Mouse (Mus musculus): ENCODE data around the gene Slc22a12. TPM values are rescaled to one million over a fixed set of nuclear protein-coding genes. Genes with fewer than 3 reads are reported as not detected.

Slc22a12 gene
- total RNA-seq, 1 experiment from 2014 or later = not detected

DNA sequence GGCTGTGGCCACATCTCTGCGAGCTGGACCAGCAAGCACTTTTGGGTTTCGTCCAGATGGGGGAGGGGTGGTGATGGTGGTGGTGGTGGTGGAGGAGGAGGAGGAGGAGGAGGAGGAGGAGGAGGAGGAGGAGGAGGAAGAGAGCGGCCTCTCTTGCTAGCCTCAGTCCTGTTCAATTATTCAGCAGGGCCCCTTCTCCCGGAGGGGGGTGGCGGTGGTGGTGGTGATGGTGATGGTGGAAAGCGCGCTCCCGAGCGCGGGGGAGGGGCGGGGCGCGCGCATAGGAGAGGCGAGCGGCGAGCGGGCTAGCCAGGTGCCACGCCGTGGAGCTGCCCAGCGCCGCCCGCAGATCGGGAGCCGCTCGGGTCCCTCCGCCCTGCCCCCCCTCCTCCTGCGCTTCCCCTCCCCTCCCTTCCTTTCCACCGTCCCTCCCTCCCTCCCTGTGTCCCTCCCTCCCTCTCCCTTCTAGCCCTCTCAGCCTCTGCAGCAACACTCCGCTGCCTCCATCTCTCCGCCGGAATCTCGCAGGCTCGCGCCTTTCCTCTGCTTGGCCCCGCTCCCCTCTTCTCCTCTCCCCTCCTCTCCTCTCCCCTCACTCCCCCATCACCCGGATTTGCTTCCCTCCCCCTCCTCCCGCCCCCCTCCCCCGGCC is 45.6 kb downstream of the Slc22a12 start:
- no peak for ATAC-seq (replicated peaks; ENCODE audit: low read depth, poor library complexity, severe bottlenecking)

DNA sequence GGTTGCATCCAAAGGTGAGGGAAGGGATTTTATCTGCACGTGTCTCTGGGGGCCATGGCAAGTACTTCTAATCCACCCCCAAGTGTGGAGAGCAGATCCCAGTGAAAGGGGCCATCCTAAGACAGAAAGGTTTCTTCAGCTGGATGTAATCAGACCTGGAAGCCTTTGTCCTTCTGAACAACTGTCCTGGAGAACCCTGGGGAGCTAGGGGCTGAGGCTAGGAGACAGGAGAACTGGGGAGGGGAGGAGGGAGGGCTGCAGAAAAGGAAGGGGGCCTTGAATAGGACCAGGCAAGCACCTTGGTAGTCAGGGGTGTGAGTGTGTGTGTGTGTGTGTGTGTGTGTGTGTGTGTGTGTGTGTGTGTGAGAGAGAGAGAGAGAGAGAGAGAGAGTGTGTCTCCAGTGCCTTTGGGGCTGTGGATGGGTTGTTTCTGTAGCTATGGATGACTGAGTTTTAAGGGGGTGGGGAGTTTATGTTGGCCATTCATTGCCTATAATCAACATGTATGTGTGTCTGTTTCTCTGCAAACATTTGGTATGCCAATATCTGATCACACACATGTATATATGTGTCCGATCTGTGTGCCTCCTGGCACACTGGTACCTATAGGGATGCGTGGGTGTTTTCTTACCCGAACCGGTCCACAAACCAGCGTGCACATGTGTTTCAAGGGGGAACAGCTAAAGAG is 46.2 kb downstream of the Slc22a12 start:
- ATAC-seq (replicated peaks; ENCODE audit: low read depth, poor library complexity, severe bottlenecking) = no peak

DNA sequence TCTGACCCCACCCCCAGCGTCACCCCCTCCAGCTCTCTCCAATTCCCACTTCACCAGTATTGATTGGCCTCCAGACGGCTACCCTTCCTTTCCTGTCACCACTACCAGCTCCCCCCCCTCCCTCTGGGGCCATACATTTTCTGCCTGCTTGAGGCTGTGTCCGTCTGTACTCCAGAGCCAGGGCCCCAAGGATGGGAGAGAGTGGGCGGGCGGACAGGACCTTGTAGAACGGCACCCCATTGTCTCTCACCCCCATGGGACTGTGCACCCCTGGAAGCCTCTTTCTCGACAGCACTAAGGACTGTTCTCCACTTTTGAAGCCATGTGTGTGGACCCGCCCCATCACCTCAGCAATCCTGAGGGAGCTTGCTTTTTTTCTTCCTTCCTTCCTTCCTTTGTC is 47.1 kb downstream of the Slc22a12 start:
- no peak for ATAC-seq (replicated peaks; ENCODE audit: low read depth, poor library complexity, severe bottlenecking)

DNA sequence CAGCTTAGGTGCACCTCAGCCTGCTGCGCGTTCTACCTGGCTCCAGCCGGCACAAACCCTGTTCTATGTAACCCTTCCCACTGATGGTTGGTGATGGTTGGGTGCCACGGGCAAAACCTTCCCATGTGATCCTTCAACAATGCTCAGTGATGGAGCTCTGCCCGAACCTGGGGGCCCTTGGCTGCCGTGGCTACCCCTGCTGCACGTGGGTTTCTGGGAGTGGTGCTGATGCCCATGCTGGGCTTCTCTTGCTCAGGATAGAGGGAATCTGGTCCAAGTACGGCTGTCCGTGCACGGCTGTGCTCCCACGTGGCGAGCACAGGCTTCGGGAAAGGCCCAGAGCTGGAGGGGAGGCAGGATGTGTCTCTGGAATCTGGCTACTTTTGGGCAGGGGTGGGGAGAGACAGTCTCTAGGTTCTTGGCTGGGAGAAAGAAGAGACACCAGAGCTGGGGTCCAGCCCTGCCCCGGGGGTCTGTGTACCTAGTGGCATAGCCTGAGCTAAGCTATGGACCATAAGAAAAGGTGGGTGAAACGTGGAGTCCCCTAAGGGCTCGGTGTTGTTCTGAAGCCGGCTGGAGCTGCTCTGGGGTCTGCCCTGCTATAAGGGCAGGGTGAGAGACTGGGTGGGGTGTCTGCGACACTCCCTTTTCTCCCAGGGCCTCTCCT is 48.2 kb downstream of the Slc22a12 start:
- no peak for ATAC-seq (replicated peaks; ENCODE audit: low read depth, poor library complexity, severe bottlenecking)

DNA sequence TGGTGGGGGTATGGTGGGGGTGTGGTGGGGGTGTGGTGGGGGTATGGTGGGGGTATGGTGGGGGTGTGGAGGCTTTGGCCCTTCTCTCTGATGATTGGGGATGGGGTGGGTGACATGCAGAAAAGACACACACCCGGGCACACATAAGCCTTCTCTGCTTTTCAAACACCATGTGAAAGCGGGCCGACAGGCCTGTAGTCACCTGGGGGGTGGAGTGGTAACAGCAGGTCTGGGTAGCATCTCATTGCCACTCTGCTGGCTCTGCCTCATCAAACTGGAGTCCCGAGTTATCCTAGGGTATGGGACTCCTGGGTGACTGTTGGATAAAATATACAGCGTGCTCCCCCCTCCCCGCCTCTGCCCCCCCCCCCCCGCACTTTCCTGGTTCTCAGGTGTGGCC is 48.8 kb downstream of the Slc22a12 start:
- ATAC-seq (replicated peaks; ENCODE audit: low read depth, poor library complexity, severe bottlenecking) = no peak

DNA sequence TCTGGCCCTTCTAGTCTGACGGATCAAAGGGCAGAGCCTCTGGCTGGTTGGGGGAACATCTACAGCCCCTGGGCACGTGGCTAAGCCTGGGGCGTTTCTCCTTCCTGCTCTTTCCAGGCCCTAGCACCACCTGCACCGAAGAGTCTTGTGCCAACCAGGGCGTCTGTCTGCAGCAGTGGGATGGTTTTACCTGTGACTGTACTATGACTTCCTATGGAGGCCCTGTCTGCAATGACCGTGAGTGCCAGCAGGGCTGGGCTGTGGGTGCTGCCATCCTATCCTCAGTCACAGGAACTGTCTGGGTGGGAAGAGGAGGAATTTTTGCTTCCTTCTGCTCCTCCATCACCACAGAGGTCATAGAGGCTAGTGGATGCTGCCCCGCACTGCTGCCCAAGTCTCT is 49.6 kb downstream of the Slc22a12 start:
- no peak for ATAC-seq (replicated peaks; ENCODE audit: low read depth, poor library complexity, severe bottlenecking)

DNA sequence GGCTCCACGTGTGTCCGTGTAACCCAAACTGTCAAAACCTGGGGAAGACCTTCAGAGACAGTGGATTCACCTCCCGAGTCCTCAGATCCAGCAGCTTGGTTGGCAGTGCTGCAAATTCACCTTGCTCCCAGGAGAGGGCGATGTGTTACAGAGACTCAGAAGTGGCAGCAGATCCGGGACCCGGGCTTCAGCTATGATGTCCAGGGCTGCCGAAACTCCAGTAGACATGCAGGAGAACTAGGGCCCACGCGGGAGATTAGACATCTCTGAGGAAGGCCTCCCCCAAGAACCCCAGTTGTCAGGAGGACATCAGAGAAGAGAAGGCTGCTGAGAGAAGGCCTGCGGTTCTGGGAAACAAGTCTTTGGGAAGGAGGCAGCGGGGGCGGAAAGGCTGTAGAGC is 50.7 kb downstream of the Slc22a12 start:
- 0 out of 2 replicates have a peak, but pooled peaks have one; percentile 46 for ATAC-seq (replicated peaks; ENCODE audit: low read depth, poor library complexity, severe bottlenecking)

DNA sequence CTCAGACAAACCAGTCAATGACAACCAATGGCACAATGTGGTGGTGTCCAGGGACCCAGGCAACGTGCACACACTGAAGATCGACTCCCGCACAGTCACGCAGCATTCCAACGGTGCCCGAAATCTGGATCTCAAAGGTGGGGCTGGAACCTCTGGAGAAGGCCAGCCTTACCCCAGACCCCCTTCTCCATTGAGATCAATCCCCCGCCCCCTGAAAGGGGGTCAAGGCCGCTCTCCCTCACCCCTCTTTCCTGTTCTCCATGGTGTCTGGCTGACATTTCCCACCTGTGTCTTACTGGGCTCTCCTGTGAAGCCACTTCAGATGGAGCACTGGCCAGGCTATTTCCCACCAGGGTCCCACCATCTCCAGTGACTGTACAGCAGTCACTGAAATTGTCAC is 51.3 kb downstream of the Slc22a12 start:
- no peak for ATAC-seq (replicated peaks; ENCODE audit: low read depth, poor library complexity, severe bottlenecking)

DNA sequence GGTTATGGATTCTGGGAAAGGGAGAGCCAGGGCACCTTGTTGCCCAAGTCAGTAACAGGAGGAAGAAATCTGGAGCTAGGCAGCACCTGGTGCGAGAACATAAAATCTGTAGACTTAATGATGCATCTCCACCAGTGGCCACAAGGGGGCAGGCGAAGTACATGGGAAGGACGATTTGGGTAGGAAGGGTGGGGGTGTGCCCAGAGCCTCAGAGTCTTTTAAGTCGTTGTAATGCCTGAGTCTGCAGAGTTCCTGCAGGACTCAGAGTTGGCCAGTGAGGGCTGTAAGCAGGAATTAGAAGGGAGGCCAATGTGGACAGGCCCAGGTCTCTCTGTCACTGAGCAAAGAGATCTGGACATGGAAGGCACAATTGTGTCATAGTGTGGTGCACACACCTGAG is 53.8 kb downstream of the Slc22a12 start:
- peak; percentile 84 for ATAC-seq (replicated peaks; ENCODE audit: low read depth, poor library complexity, severe bottlenecking)

Other genes with a start within 250 kb of the Slc22a12 start
- gene Cdc42bpg, start 236.6 kb downstream of the Slc22a12 start, total RNA-seq (2017) = 2.6 and 2.9 TPM in 2 replicates
- 19.2 and 30.8 TPM in 2 replicates for gene Men1, start 208.1 kb downstream of the Slc22a12 start, total RNA-seq (2017)
- 18.7 and 46.1 TPM in 2 replicates for gene Map4k2, start 201.9 kb downstream of the Slc22a12 start, total RNA-seq (2017)
- 221 and 258 TPM in 2 replicates for gene Sf1, start 179.3 kb downstream of the Slc22a12 start, total RNA-seq (2017)
- 0.10 and 0.87 TPM in 2 replicates for gene Pygm, start 158.6 kb downstream of the Slc22a12 start, total RNA-seq (2017)
- 116 and 137 TPM in 2 replicates for gene Rasgrp2, start 143.7 kb downstream of the Slc22a12 start, total RNA-seq (2017)
- gene Nrxn2, start 124.3 kb downstream of the Slc22a12 start, total RNA-seq (2017) = not detected in 2 replicates

All from common myeloid progenitor, adult 5-6 weeks (primary cell).